Mouse (Mus musculus): ENCODE measurements around the gene Sept9. TPM values are rescaled to one million over a fixed set of nuclear protein-coding genes. Genes with fewer than 3 reads are reported as not detected.
"Not testable (repeated sequence)": the region's sequence is repeated elsewhere in the genome, so short reads cannot be mapped to it uniquely, and the experiment has no call there.

Sept9 gene
- polyA plus RNA-seq, 1 experiment from 2014 or later: 123 TPM

GRCm38 (mm10) chr11:117318731-117319542 lies 119.5 kb downstream of the Sept9 start:
- Histone ChIP-seq H3K9me3 (ENCODE audit: low read length) (no peaks in the 10 kb centered on the region), H3K36me3 (ENCODE audit: insufficient read depth, low read length) (no peaks in the 10 kb centered on the region), H3K4me3 (ENCODE audit: low read length) (no peak overlapping the region), H3K27ac (ENCODE audit: low read length) (peak overlapping the region; percentile 93), H3K9ac (replicated peaks; ENCODE audit: low read length) (0 out of 2 replicates have a peak overlapping the region, but pooled peaks have one; percentile 59), H3K4me2 (replicated peaks; ENCODE audit: low read depth, low read length) (no peak overlapping the region), H3K4me1 (ENCODE audit: insufficient read depth, low read length) (peaks cover 76% of the 10 kb centered on the region), H3K27me3 (ENCODE audit: insufficient read depth, low read length) (no peaks in the 10 kb centered on the region)
- ATAC-seq (ENCODE audit: low FRiP score, low TSS enrichment): no peak
- 42% methylated on average over 12 of the region's 12 CpGs for WGBS

DNA sequence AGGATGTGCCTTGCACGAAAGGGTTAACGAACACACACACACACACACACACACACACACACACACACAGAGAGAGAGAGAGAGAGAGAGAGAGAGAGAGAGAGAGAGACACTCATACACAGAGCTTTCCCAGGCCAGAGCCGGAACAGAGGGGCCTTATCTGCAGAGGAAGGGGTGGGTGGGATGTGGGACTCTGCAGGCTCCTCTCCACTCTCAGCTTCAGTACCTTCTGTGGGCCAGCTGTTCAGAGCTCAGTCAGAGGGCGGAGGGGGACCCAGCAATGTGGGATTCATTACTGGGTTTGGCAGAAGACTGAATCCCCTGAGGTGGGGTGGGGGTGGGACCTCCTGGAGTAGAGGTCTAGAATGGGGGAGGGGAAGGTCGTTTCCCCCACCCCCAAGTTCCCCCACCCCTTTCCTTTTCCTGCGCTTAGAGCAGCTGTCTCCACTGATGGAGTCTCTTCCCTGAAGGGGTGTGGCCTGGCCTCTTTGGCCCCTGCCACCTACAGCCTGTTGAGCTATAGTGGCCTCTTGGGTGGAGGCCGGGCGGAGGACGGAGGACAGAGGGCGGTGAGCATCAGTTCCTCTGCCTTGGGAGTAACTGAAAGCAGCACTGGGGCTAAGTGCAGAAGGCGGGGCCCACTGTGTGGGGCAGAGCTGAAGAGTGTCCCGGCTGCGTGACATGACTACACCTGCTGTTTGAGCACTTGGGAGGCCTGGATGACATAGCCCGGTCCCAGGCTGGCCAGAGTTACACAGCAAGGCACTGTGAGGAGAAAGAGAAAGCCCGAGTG lies 120.3 kb downstream of the Sept9 start:
- H3K9me3 ChIP-seq (ENCODE audit: low read length): no peaks in the 10 kb centered on the region
- 31% methylated on average over 13 of the region's 15 CpGs for WGBS
- H3K27ac ChIP-seq (ENCODE audit: low read length): peak overlapping the region; percentile 93
- no peak overlapping the region for H3K9ac ChIP-seq (replicated peaks; ENCODE audit: low read length)
- no peak overlapping the region for H3K4me3 ChIP-seq (ENCODE audit: low read length)
- H3K4me2 ChIP-seq (replicated peaks; ENCODE audit: low read depth, low read length): no peak overlapping the region; the same call in 1 of the 2 replicates
- peak; percentile 29; the same call in 1 of the 2 replicates for ATAC-seq (ENCODE audit: low FRiP score, low TSS enrichment)
- no peaks in the 10 kb centered on the region for H3K36me3 ChIP-seq (ENCODE audit: insufficient read depth, low read length)
- H3K27me3 ChIP-seq (ENCODE audit: insufficient read depth, low read length): no peaks in the 10 kb centered on the region
- H3K4me1 ChIP-seq (ENCODE audit: insufficient read depth, low read length): peaks cover 76% of the 10 kb centered on the region

- Histone ChIP-seq H3K9ac (replicated peaks; ENCODE audit: low read length) (no peak overlapping the region), H3K4me3 (ENCODE audit: low read length) (no peak overlapping the region), H3K4me1 (ENCODE audit: insufficient read depth, low read length) (peaks cover 74% of the 10 kb centered on the region), H3K36me3 (ENCODE audit: insufficient read depth, low read length) (no peaks in the 10 kb centered on the region), H3K27me3 (ENCODE audit: insufficient read depth, low read length) (no peaks in the 10 kb centered on the region), H3K27ac (ENCODE audit: low read length) (peak overlapping the region; percentile 93), H3K9me3 (ENCODE audit: low read length) (no peaks in the 10 kb centered on the region), H3K4me2 (replicated peaks; ENCODE audit: low read depth, low read length) (no peak overlapping the region)
- WGBS: 51% methylated on average over 3 of the region's 3 CpGs
- ATAC-seq (ENCODE audit: low FRiP score, low TSS enrichment): no peak
These were observed 121.0 kb downstream of the Sept9 start for GRCm38 (mm10) chr11:117320482-117320881.

GRCm38 (mm10) chr11:117321311-117321971 lies 122.0 kb downstream of the Sept9 start:
- Histone ChIP-seq H3K27me3 (ENCODE audit: insufficient read depth, low read length) (no peaks in the 10 kb centered on the region), H3K4me2 (replicated peaks; ENCODE audit: low read depth, low read length) (no peak overlapping the region), H3K4me1 (ENCODE audit: insufficient read depth, low read length) (peaks cover 79% of the 10 kb centered on the region), H3K9ac (replicated peaks; ENCODE audit: low read length) (no peak overlapping the region), H3K36me3 (ENCODE audit: insufficient read depth, low read length) (no peaks in the 10 kb centered on the region), H3K27ac (ENCODE audit: low read length) (no peak overlapping the region), H3K9me3 (ENCODE audit: low read length) (no peaks in the 10 kb centered on the region), H3K4me3 (ENCODE audit: low read length) (no peak overlapping the region)
- no peak for ATAC-seq (ENCODE audit: low FRiP score, low TSS enrichment)
- WGBS: 71% methylated on average over 9 of the region's 9 CpGs

DNA sequence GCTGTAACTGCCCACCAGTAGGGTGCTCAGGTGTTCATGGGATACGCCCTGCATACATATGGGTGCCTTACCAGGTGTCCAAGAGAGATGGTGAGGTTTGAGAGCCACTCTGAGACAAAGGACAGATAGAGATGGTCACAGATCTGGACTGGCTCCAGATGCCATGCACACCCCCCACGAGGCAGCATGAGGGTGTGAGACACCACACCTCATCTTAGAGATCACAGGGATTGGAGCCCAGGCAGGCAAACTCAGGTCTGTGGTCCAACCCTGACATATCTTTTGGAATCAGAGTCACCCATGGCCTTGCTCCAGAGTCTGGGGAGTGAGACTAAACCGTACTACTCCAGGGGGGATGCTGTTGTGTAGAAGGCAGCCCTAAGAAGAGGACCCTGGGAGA lies 122.8 kb downstream of the Sept9 start:
- no peak for ATAC-seq (ENCODE audit: low FRiP score, low TSS enrichment)
- Histone ChIP-seq H3K4me3 (ENCODE audit: low read length) (no peak overlapping the region), H3K4me2 (replicated peaks; ENCODE audit: low read depth, low read length) (no peak overlapping the region), H3K36me3 (ENCODE audit: insufficient read depth, low read length) (no peaks in the 10 kb centered on the region), H3K4me1 (ENCODE audit: insufficient read depth, low read length) (peaks cover 78% of the 10 kb centered on the region), H3K9me3 (ENCODE audit: low read length) (no peaks in the 10 kb centered on the region), H3K9ac (replicated peaks; ENCODE audit: low read length) (no peak overlapping the region), H3K27me3 (ENCODE audit: insufficient read depth, low read length) (no peaks in the 10 kb centered on the region), H3K27ac (ENCODE audit: low read length) (no peak overlapping the region)
- 60% methylated on average over 3 of the region's 3 CpGs for WGBS

- Histone ChIP-seq H3K4me3 (ENCODE audit: low read length) (no peak overlapping the region), H3K4me2 (replicated peaks; ENCODE audit: low read depth, low read length) (no peak overlapping the region), H3K27me3 (ENCODE audit: insufficient read depth, low read length) (no peaks in the 10 kb centered on the region), H3K9ac (replicated peaks; ENCODE audit: low read length) (no peak overlapping the region), H3K36me3 (ENCODE audit: insufficient read depth, low read length) (no peaks in the 10 kb centered on the region), H3K9me3 (ENCODE audit: low read length) (no peaks in the 10 kb centered on the region), H3K27ac (ENCODE audit: low read length) (no peak overlapping the region), H3K4me1 (ENCODE audit: insufficient read depth, low read length) (peaks cover 76% of the 10 kb centered on the region)
- 78% methylated on average over 15 of the region's 15 CpGs for WGBS
- ATAC-seq (ENCODE audit: low FRiP score, low TSS enrichment): no peak
These were observed 123.5 kb downstream of the Sept9 start for GRCm38 (mm10) chr11:117322730-117323579.

DNA sequence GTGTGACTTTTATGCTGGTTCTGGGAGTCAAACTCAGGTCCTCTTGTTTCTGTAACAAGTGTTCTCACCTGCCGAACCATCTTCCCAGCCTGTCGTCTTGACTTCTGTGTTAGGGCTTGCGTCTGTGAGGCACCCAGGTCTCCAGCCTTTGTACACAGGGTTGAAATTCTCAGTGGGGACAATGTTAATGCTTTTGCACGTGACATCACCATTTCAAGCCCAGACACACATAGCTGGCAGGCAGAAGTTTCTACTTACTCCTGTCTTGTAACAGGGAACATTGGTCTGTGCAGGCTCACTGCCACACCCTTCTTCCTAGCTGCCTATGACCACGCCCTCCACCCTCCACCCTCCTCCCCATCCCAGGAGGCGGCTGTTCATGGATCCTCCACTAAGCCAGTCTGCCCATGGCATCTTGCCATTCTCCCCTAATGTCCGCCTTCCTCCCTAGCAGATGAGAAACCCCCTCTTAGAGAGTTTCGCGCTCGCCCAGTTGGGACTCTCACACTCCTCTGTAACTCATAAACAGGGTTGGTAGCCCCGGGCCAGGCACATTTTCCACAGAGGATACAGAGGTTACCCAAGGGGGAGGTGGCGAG lies 124.6 kb downstream of the Sept9 start:
- Histone ChIP-seq H3K4me2 (replicated peaks; ENCODE audit: low read depth, low read length) (no peak overlapping the region), H3K9me3 (ENCODE audit: low read length) (no peaks in the 10 kb centered on the region), H3K9ac (replicated peaks; ENCODE audit: low read length) (0 out of 2 replicates have a peak overlapping the region, but pooled peaks have one; percentile 6), H3K27me3 (ENCODE audit: insufficient read depth, low read length) (no peaks in the 10 kb centered on the region), H3K4me3 (ENCODE audit: low read length) (no peak overlapping the region), H3K36me3 (ENCODE audit: insufficient read depth, low read length) (no peaks in the 10 kb centered on the region), H3K4me1 (ENCODE audit: insufficient read depth, low read length) (peaks cover 68% of the 10 kb centered on the region), H3K27ac (ENCODE audit: low read length) (peak overlapping the region; percentile 28; the same call in 1 of the 2 replicates)
- no peak for ATAC-seq (ENCODE audit: low FRiP score, low TSS enrichment)
- WGBS: 65% methylated on average over 12 of the region's 12 CpGs

DNA sequence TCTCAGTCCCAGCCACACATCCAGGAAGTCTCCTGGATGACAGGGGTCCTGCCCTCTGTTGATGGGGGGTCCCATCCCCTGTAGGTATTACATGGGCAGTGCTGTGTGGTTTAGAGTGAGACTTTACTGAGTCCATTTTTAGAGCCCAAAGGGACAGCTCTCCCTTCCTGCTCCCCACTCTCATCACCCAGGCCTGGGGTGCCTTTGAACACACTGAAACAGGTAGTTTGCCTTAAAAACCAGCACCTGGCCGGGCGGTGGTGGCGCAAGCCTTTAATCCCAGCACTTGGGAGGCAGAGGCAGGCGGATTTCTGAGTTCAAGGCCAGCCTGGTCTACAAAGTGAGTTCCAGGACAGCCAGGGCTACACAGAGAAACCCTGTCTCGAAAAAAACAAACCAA lies 125.3 kb downstream of the Sept9 start:
- H3K27me3 ChIP-seq (ENCODE audit: insufficient read depth, low read length); H3K4me3 ChIP-seq (ENCODE audit: low read length); ATAC-seq (ENCODE audit: low FRiP score, low TSS enrichment); H3K4me2 ChIP-seq (replicated peaks; ENCODE audit: low read depth, low read length); H3K36me3 ChIP-seq (ENCODE audit: insufficient read depth, low read length); H3K9ac ChIP-seq (replicated peaks; ENCODE audit: low read length); H3K27ac ChIP-seq (ENCODE audit: low read length); H3K9me3 ChIP-seq (ENCODE audit: low read length): not testable (repeated sequence)
- H3K4me1 ChIP-seq (ENCODE audit: insufficient read depth, low read length): peaks cover 62% of the 10 kb centered on the region
- WGBS: 90% methylated on average over 4 of the region's 5 CpGs

DNA sequence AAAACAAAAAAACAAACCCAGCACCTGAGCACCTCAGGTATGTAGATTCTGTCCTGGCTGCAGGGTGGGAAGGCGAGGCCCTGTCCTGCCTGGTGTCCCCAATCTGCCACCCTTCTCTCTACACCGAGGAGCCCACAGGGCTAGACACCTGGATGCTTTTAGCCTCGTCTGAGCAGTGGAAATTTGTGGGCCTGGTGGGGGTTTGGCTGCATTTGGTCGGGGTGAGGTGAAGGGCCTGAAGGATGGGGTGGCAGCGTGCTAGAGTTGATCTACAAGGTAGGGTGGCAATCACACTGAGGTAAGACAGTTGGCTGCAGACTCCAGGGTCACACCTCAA lies 125.6 kb downstream of the Sept9 start:
- no peak overlapping the region for H3K9ac ChIP-seq (replicated peaks; ENCODE audit: low read length)
- no peaks in the 10 kb centered on the region for H3K9me3 ChIP-seq (ENCODE audit: low read length)
- H3K4me1 ChIP-seq (ENCODE audit: insufficient read depth, low read length): peaks cover 62% of the 10 kb centered on the region
- no peaks in the 10 kb centered on the region for H3K36me3 ChIP-seq (ENCODE audit: insufficient read depth, low read length)
- no peak overlapping the region for H3K27ac ChIP-seq (ENCODE audit: low read length)
- H3K4me2 ChIP-seq (replicated peaks; ENCODE audit: low read depth, low read length): no peak overlapping the region
- WGBS: 66% methylated on average over 5 of the region's 5 CpGs
- H3K27me3 ChIP-seq (ENCODE audit: insufficient read depth, low read length): no peaks in the 10 kb centered on the region
- H3K4me3 ChIP-seq (ENCODE audit: low read length): no peak overlapping the region
- no peak for ATAC-seq (ENCODE audit: low FRiP score, low TSS enrichment)

Measured in kidney, embryonic 16.5 days (tissue).